Mouse (Mus musculus): ENCODE results near the gene Gli3. TPM values are rescaled to one million over a fixed set of nuclear protein-coding genes. Genes with fewer than 3 reads are reported as not detected.
A peak's percentile ranks its signal among the peaks of the same experiment; 100 is the strongest.

Gene Gli3
- polyA plus RNA-seq, 1 experiment from 2014 or later = 7.7 TPM

GRCm38 (mm10) chr13:15561441-15561840 is 98.4 kb downstream of the Gli3 start:
- WGBS = 86% methylated on average over 3 of the region's 3 CpGs
- Histone ChIP-seq H3K9me3 (ENCODE audit: control insufficient read depth, low read length) (no peaks in the 10 kb centered on the region), H3K4me1 (ENCODE audit: control insufficient read depth, insufficient read depth, low read length) (no peaks in the 10 kb centered on the region), H3K36me3 (ENCODE audit: control insufficient read depth, insufficient read depth, low read length) (no peaks in the 10 kb centered on the region), H3K27me3 (replicated peaks; ENCODE audit: control insufficient read depth, insufficient read depth, low read length) (no peaks in the 10 kb centered on the region), H3K9ac (ENCODE audit: low read depth, low read length) (no peak overlapping the region), H3K4me3 (ENCODE audit: low read length) (no peak overlapping the region), H3K27ac (ENCODE audit: low read length) (no peak overlapping the region), H3K4me2 (ENCODE audit: low read depth, low read length) (no peak overlapping the region)
- no peak for ATAC-seq

GRCm38 (mm10) chr13:15570908-15571568 is 108.0 kb downstream of the Gli3 start:
- Histone ChIP-seq H3K4me3 (ENCODE audit: low read length) (no peak overlapping the region), H3K9ac (ENCODE audit: low read depth, low read length) (no peak overlapping the region), H3K27ac (ENCODE audit: low read length) (no peak overlapping the region), H3K36me3 (ENCODE audit: control insufficient read depth, insufficient read depth, low read length) (no peaks in the 10 kb centered on the region), H3K9me3 (ENCODE audit: control insufficient read depth, low read length) (no peaks in the 10 kb centered on the region), H3K4me1 (ENCODE audit: control insufficient read depth, insufficient read depth, low read length) (no peaks in the 10 kb centered on the region), H3K27me3 (replicated peaks; ENCODE audit: control insufficient read depth, insufficient read depth, low read length) (no peaks in the 10 kb centered on the region), H3K4me2 (ENCODE audit: low read depth, low read length) (no peak overlapping the region)
- WGBS = 44% methylated on average over 15 of the region's 15 CpGs
- no peak for ATAC-seq

- H3K9ac ChIP-seq (ENCODE audit: low read depth, low read length) = no peak overlapping the region
- H3K4me3 ChIP-seq (ENCODE audit: low read length) = no peak overlapping the region
- no peaks in the 10 kb centered on the region for H3K27me3 ChIP-seq (replicated peaks; ENCODE audit: control insufficient read depth, insufficient read depth, low read length)
- H3K27ac ChIP-seq (ENCODE audit: low read length) = 0 out of 2 replicates have a peak overlapping the region, but pooled peaks have one; percentile 9
- no peaks in the 10 kb centered on the region; the same call in 1 of the 2 replicates for H3K4me1 ChIP-seq (ENCODE audit: control insufficient read depth, insufficient read depth, low read length)
- 53% methylated on average over 8 of the region's 8 CpGs for WGBS
- H3K4me2 ChIP-seq (ENCODE audit: low read depth, low read length) = no peak overlapping the region
- ATAC-seq = no peak
- no peaks in the 10 kb centered on the region for H3K36me3 ChIP-seq (ENCODE audit: control insufficient read depth, insufficient read depth, low read length)
- H3K9me3 ChIP-seq (ENCODE audit: control insufficient read depth, low read length) = no peaks in the 10 kb centered on the region
Measured at GRCm38 (mm10) chr13:15577133-15577917, 114.3 kb downstream of the Gli3 start.

GRCm38 (mm10) chr13:15580458-15580857 is 117.4 kb downstream of the Gli3 start:
- Histone ChIP-seq H3K4me1 (ENCODE audit: control insufficient read depth, insufficient read depth, low read length) (no peaks in the 10 kb centered on the region; the same call in 1 of the 2 replicates), H3K36me3 (ENCODE audit: control insufficient read depth, insufficient read depth, low read length) (no peaks in the 10 kb centered on the region), H3K9ac (ENCODE audit: low read depth, low read length) (no peak overlapping the region), H3K9me3 (ENCODE audit: control insufficient read depth, low read length) (no peaks in the 10 kb centered on the region), H3K27ac (ENCODE audit: low read length) (peak overlapping the region; percentile 1; the same call in 1 of the 2 replicates), H3K27me3 (replicated peaks; ENCODE audit: control insufficient read depth, insufficient read depth, low read length) (no peaks in the 10 kb centered on the region), H3K4me3 (ENCODE audit: low read length) (no peak overlapping the region), H3K4me2 (ENCODE audit: low read depth, low read length) (no peak overlapping the region)
- WGBS = 61% methylated on average over 5 of the region's 5 CpGs
- ATAC-seq = no peak

- no peak for ATAC-seq
- no peak overlapping the region for H3K4me2 ChIP-seq (ENCODE audit: low read depth, low read length)
- H3K27me3 ChIP-seq (replicated peaks; ENCODE audit: control insufficient read depth, insufficient read depth, low read length) = no peaks in the 10 kb centered on the region
- 51% methylated on average over 2 of the region's 2 CpGs for WGBS
- no peak overlapping the region for H3K9ac ChIP-seq (ENCODE audit: low read depth, low read length)
- H3K9me3 ChIP-seq (ENCODE audit: control insufficient read depth, low read length) = no peaks in the 10 kb centered on the region
- peaks cover 2% of the 10 kb centered on the region; the same call in 1 of the 2 replicates for H3K4me1 ChIP-seq (ENCODE audit: control insufficient read depth, insufficient read depth, low read length)
- H3K27ac ChIP-seq (ENCODE audit: low read length) = no peak overlapping the region
- no peaks in the 10 kb centered on the region for H3K36me3 ChIP-seq (ENCODE audit: control insufficient read depth, insufficient read depth, low read length)
- H3K4me3 ChIP-seq (ENCODE audit: low read length) = no peak overlapping the region
Measured at GRCm38 (mm10) chr13:15585941-15586340, 122.9 kb downstream of the Gli3 start.

GRCm38 (mm10) chr13:15588278-15589272 is 125.5 kb downstream of the Gli3 start:
- H3K36me3 ChIP-seq (ENCODE audit: control insufficient read depth, insufficient read depth, low read length) = no peaks in the 10 kb centered on the region
- no peak for ATAC-seq
- peaks cover 2% of the 10 kb centered on the region; the same call in 1 of the 2 replicates for H3K4me1 ChIP-seq (ENCODE audit: control insufficient read depth, insufficient read depth, low read length)
- H3K27me3 ChIP-seq (replicated peaks; ENCODE audit: control insufficient read depth, insufficient read depth, low read length) = no peaks in the 10 kb centered on the region
- no peak overlapping the region for H3K4me3 ChIP-seq (ENCODE audit: low read length)
- no peak overlapping the region for H3K9ac ChIP-seq (ENCODE audit: low read depth, low read length)
- H3K4me2 ChIP-seq (ENCODE audit: low read depth, low read length) = no peak overlapping the region
- H3K9me3 ChIP-seq (ENCODE audit: control insufficient read depth, low read length) = no peaks in the 10 kb centered on the region
- H3K27ac ChIP-seq (ENCODE audit: low read length) = no peak overlapping the region
- 64% methylated on average over 16 of the region's 16 CpGs for WGBS

- H3K27ac ChIP-seq (ENCODE audit: low read length) = no peak overlapping the region
- no peak overlapping the region for H3K4me2 ChIP-seq (ENCODE audit: low read depth, low read length)
- no peaks in the 10 kb centered on the region for H3K27me3 ChIP-seq (replicated peaks; ENCODE audit: control insufficient read depth, insufficient read depth, low read length)
- H3K4me3 ChIP-seq (ENCODE audit: low read length) = no peak overlapping the region
- peaks cover 2% of the 10 kb centered on the region; the same call in 1 of the 2 replicates for H3K4me1 ChIP-seq (ENCODE audit: control insufficient read depth, insufficient read depth, low read length)
- H3K36me3 ChIP-seq (ENCODE audit: control insufficient read depth, insufficient read depth, low read length) = no peaks in the 10 kb centered on the region
- WGBS = 60% methylated on average over 6 of the region's 6 CpGs
- no peak overlapping the region for H3K9ac ChIP-seq (ENCODE audit: low read depth, low read length)
- H3K9me3 ChIP-seq (ENCODE audit: control insufficient read depth, low read length) = no peaks in the 10 kb centered on the region
- no peak for ATAC-seq
Measured at GRCm38 (mm10) chr13:15590326-15590933, 127.4 kb downstream of the Gli3 start.

- no peak for ATAC-seq
- H3K4me2 ChIP-seq (ENCODE audit: low read depth, low read length) = no peak overlapping the region
- no peak overlapping the region for H3K27ac ChIP-seq (ENCODE audit: low read length)
- H3K9me3 ChIP-seq (ENCODE audit: control insufficient read depth, low read length) = no peaks in the 10 kb centered on the region
- H3K4me3 ChIP-seq (ENCODE audit: low read length) = no peak overlapping the region
- 50% methylated on average over 5 of the region's 5 CpGs for WGBS
- no peaks in the 10 kb centered on the region for H3K27me3 ChIP-seq (replicated peaks; ENCODE audit: control insufficient read depth, insufficient read depth, low read length)
- H3K36me3 ChIP-seq (ENCODE audit: control insufficient read depth, insufficient read depth, low read length) = no peaks in the 10 kb centered on the region
- no peak overlapping the region for H3K9ac ChIP-seq (ENCODE audit: low read depth, low read length)
- H3K4me1 ChIP-seq (ENCODE audit: control insufficient read depth, insufficient read depth, low read length) = peaks cover 5% of the 10 kb centered on the region
Measured at GRCm38 (mm10) chr13:15596667-15597066, 133.6 kb downstream of the Gli3 start.
